Mouse (Mus musculus): ENCODE results near the gene Sipa1l2. TPM values are rescaled to one million over a fixed set of nuclear protein-coding genes. Genes with fewer than 3 reads are reported as not detected.

Gene Sipa1l2
- polyA plus RNA-seq, 1 experiment: 35.6 TPM

DNA sequence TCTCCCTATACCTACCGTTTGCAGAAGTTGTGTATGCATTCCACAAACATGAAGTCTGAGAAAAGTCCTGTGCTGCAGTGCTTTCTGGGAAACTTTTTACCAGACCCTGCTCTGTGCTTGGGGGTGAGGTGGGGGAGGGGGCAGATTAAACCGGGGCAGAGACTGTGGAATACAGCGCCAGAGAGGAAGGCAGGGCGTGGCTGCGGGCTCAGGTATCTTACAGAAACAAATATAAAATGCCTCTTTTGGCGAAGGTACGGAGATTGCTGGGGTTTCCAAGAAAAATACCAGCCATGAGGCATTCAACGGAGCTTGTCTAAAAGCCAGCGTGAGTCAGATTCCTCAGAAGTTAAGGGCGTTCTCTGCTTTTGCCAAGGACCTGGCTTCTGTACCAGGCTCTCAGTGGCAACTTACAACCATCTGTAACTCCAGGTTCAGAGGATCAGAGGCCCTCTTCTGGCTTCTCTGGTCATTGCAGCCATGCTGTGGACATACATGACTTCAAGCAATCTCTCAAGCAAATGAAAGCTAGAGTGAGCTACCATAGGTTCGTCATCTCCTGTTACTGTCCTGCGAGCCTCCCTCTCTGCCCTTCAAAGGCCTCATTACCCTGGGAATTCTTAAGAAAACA lies 1.3 kb upstream of the Sipa1l2 start:
- TF ChIP-seq CTCF (IDR thresholded peaks at IDR 0.05; ENCODE audit: borderline replicate concordance, insufficient read depth, low read depth, low read length) (0 out of 2 replicates have a peak, but pooled peaks have one; percentile 13), POLR2A (IDR thresholded peaks at IDR 0.05; ENCODE audit: borderline replicate concordance, insufficient read depth, low read length) (no peak)
- Histone ChIP-seq H3K4me1 (ENCODE audit: control insufficient read depth, insufficient read depth, low read length) (peaks cover 5% of the 10 kb centered on the region; the same call in 1 of the 2 replicates), H3K27me3 (ENCODE audit: control insufficient read depth, insufficient read depth, low read length) (no peaks in the 10 kb centered on the region), H3K27ac (ENCODE audit: insufficient read depth, low read length) (no peak overlapping the region), H3K4me3 (replicated peaks; ENCODE audit: insufficient read depth, low read depth, low read length) (no peak overlapping the region)
- DNase-seq: peak in 1 of 2 experiments; percentile 41
- WGBS: 84% methylated on average over 12 of the region's 12 CpGs

DNA sequence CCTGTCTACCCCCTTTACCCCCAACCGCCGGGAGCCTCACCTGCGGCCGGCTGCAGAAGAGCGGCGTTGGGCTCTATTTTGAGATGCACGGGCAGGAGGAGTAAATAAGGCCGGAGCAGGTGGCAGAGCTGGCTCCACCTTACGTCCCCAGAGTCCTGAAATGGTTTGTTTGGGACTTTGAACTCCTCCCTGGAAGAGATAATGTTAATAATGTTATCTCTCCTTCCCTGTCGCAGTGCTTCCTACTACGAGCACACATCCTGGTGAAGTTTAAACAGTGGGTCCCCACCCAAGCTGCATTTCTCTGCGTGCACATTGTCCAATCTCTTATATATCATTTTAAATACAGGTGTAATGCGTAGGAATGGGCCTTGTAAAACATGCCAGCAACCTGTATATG lies 781 bp upstream of the Sipa1l2 start:
- Histone ChIP-seq H3K27me3 (ENCODE audit: control insufficient read depth, insufficient read depth, low read length) (no peaks in the 10 kb centered on the region), H3K4me3 (replicated peaks; ENCODE audit: insufficient read depth, low read depth, low read length) (peak overlapping the region; percentile 78), H3K27ac (ENCODE audit: insufficient read depth, low read length) (peak overlapping the region; percentile 60), H3K4me1 (ENCODE audit: control insufficient read depth, insufficient read depth, low read length) (peaks cover 5% of the 10 kb centered on the region; the same call in 1 of the 2 replicates)
- WGBS: 25% methylated on average over 13 of the region's 13 CpGs
- no peak for DNase-seq
- TF ChIP-seq CTCF (IDR thresholded peaks at IDR 0.05; ENCODE audit: borderline replicate concordance, insufficient read depth, low read depth, low read length) (no peak), POLR2A (IDR thresholded peaks at IDR 0.05; ENCODE audit: borderline replicate concordance, insufficient read depth, low read length) (no peak)

DNA sequence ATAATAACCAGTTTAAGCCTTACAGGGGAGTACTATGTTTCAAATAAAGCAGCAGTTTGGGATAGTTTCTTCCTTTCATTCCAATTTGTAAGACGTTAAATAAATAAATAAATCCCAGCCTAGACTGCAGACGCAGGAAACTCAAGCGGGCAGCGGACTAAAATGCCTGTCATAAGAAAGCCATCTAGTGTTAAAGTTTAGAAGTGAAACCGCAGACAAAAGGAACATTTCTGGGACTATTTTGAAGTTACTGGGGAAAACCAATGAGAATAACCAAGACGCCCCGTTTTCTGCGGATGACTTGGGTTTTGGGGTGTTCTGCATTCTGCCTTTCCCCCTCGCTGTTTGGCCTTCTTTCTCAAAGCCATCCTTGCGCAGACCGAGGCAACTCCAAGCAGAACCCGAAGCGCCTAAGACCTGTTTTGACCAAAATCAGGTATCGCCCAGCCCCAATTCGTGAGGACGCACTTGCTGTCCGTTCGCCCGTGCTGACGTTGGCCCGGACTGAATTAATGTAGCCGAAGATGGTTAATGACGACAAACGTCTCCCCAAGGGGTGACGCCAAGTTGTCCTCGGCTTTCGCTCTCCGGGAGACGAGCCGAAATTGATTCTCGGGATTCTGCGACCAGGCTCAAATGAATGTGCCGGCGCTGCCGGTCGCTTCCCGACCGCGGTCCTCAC lies 616 bp downstream of the Sipa1l2 start:
- under 1% methylated on average over 39 of the region's 39 CpGs for WGBS
- peak overlapping the region; percentile 62 for H3K27ac ChIP-seq (ENCODE audit: insufficient read depth, low read length)
- DNase-seq: peak in 1 of 2 experiments; percentile 79
- no peaks in the 10 kb centered on the region for H3K27me3 ChIP-seq (ENCODE audit: control insufficient read depth, insufficient read depth, low read length)
- TF ChIP-seq POLR2A (IDR thresholded peaks at IDR 0.05; ENCODE audit: borderline replicate concordance, insufficient read depth, low read length) (no peak; the same call in 1 of the 2 replicates), CTCF (IDR thresholded peaks at IDR 0.05; ENCODE audit: borderline replicate concordance, insufficient read depth, low read depth, low read length) (peak; percentile 36; the same call in 1 of the 2 replicates)
- H3K4me3 ChIP-seq (replicated peaks; ENCODE audit: insufficient read depth, low read depth, low read length): peak overlapping the region; percentile 99
- H3K4me1 ChIP-seq (ENCODE audit: control insufficient read depth, insufficient read depth, low read length): peaks cover 5% of the 10 kb centered on the region; the same call in 1 of the 2 replicates

DNA sequence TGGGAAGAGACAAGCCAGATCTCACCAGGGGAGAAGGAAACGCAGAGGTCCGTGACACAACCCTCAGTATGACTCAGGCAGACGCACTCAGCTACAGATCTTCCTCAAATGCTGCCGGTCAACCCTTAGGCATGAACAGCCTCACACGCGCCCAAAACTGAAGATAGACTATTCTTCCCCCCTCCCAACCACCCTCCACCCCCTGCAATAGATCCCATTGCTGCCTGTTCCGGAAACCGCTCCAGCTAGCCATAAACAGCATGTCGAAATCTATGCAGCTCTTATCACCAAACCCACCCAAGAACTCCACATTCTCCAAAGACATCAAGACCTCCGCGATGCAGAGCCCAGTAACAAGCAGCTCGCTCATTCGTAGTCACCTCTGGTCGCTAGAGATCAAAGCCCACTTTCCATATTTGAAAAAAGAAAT lies 1.2 kb downstream of the Sipa1l2 start:
- Histone ChIP-seq H3K27me3 (ENCODE audit: control insufficient read depth, insufficient read depth, low read length) (no peaks in the 10 kb centered on the region), H3K4me1 (ENCODE audit: control insufficient read depth, insufficient read depth, low read length) (peaks cover 5% of the 10 kb centered on the region; the same call in 1 of the 2 replicates), H3K27ac (ENCODE audit: insufficient read depth, low read length) (no peak overlapping the region), H3K4me3 (replicated peaks; ENCODE audit: insufficient read depth, low read depth, low read length) (peak overlapping the region; percentile 99)
- under 1% methylated on average over 14 of the region's 14 CpGs for WGBS
- DNase-seq: peak; percentile 48 to 57
- TF ChIP-seq POLR2A (IDR thresholded peaks at IDR 0.05; ENCODE audit: borderline replicate concordance, insufficient read depth, low read length) (no peak), CTCF (IDR thresholded peaks at IDR 0.05; ENCODE audit: borderline replicate concordance, insufficient read depth, low read depth, low read length) (no peak)

DNA sequence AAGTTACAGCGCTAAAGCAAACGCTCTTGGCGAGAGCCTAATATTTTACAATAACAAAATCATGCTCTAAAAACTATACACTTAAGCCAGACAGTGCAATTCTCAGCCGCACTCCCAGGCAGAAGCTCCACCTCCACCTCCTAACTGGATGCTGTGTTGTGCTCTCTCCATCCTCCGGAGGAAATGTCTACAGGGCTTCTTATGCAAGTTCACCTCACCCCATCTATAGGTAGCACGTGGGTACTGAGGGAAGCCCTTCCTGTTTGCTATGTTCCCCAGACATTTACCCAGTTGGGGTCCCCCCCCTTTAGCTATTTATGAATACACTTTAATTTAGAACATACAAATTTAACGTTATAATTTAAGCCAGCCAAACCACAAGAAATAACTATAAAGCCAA lies 2.0 kb downstream of the Sipa1l2 start:
- 30% methylated on average over 7 of the region's 7 CpGs for WGBS
- H3K4me1 ChIP-seq (ENCODE audit: control insufficient read depth, insufficient read depth, low read length): peaks cover 7% of the 10 kb centered on the region; the same call in 1 of the 2 replicates
- TF ChIP-seq POLR2A (IDR thresholded peaks at IDR 0.05; ENCODE audit: borderline replicate concordance, insufficient read depth, low read length) (no peak), CTCF (IDR thresholded peaks at IDR 0.05; ENCODE audit: borderline replicate concordance, insufficient read depth, low read depth, low read length) (peak; percentile 23; the same call in 1 of the 2 replicates)
- no peak overlapping the region for H3K27ac ChIP-seq (ENCODE audit: insufficient read depth, low read length)
- no peaks in the 10 kb centered on the region for H3K27me3 ChIP-seq (ENCODE audit: control insufficient read depth, insufficient read depth, low read length)
- H3K4me3 ChIP-seq (replicated peaks; ENCODE audit: insufficient read depth, low read depth, low read length): no peak overlapping the region
- peak in 1 of 2 experiments; percentile 38 for DNase-seq

DNA sequence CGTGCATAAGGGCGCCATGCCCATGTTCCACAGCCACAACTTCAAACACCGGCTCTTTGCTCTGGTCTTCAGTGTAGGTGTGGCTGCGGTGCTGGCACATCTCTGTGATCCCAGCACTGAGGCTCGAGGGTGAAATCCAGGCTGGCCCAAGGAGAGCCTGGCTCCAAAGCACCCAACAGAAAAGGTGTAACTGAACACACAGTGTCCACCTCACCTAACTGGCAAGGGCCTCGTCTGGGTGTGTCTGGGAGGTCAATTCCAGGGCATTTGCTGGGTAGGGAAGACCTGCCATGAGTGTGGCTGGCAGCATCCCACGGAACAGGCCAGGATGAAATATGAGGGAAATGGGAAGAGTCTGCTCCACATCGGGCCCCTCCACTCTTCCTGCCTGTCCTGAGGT lies 6.7 kb downstream of the Sipa1l2 start:
- no peak for DNase-seq
- Histone ChIP-seq H3K4me3 (replicated peaks; ENCODE audit: insufficient read depth, low read depth, low read length) (no peak overlapping the region), H3K4me1 (ENCODE audit: control insufficient read depth, insufficient read depth, low read length) (peaks cover 25% of the 10 kb centered on the region), H3K27ac (ENCODE audit: insufficient read depth, low read length) (no peak overlapping the region), H3K27me3 (ENCODE audit: control insufficient read depth, insufficient read depth, low read length) (no peaks in the 10 kb centered on the region)
- 73% methylated on average over 8 of the region's 8 CpGs for WGBS
- TF ChIP-seq CTCF (IDR thresholded peaks at IDR 0.05; ENCODE audit: borderline replicate concordance, insufficient read depth, low read depth, low read length) (no peak), POLR2A (IDR thresholded peaks at IDR 0.05; ENCODE audit: borderline replicate concordance, insufficient read depth, low read length) (no peak)

DNA sequence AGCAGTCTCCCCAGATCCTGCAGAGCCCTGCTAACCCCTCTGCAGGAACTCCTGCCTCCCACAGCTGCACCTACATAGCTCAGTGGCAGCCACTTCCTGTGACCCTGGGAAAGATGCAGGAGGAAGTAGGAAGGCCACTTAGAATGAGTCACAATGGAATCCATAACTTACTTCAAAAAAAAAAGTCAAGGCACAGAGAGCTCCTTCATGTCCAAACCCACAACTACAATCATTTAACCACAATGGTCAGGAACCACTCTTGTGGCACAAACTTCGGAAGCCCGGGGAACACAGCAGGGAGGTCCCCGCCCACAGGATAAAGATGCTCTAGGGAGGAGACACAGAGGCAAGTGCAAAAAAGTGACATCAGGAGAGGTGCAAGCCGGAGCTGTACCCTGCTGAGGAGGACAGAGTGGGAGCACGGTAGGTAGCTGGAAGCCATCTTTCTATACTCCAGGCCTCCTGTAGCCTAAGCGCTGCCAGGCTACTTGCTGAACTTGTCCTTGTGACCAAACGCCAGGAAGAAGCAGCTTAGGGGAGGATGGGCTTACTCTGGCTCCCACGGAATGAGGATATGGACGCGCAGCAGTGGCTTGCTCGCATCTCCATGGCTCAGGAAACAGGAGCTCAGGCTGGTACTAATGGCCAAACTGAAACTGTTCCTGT lies 8.7 kb downstream of the Sipa1l2 start:
- Histone ChIP-seq H3K4me3 (replicated peaks; ENCODE audit: insufficient read depth, low read depth, low read length) (no peak overlapping the region), H3K27ac (ENCODE audit: insufficient read depth, low read length) (no peak overlapping the region), H3K27me3 (ENCODE audit: control insufficient read depth, insufficient read depth, low read length) (no peaks in the 10 kb centered on the region), H3K4me1 (ENCODE audit: control insufficient read depth, insufficient read depth, low read length) (peaks cover 39% of the 10 kb centered on the region)
- no peak for TF ChIP-seq CTCF (IDR thresholded peaks at IDR 0.05; ENCODE audit: borderline replicate concordance, insufficient read depth, low read depth, low read length)
- no peak for TF ChIP-seq POLR2A (IDR thresholded peaks at IDR 0.05; ENCODE audit: borderline replicate concordance, insufficient read depth, low read length)
- WGBS: 23% methylated on average over 11 of the region's 11 CpGs
- DNase-seq: peak; percentile 49 to 54
